Mouse (Mus musculus) heart, embryonic 11.5 days (tissue): Measurements from ENCODE around the gene Igf2bp3. TPM values are rescaled to one million over a fixed set of nuclear protein-coding genes. Genes with fewer than 3 reads are reported as not detected.

ENCODE experiments used
- ATAC-seq: fragments of 200-750 bp; cut with Nextera tagmentation; replicated peaks from 2 replicates; pipeline ENCODE4 v1.8.0; 2017; ENCODE audit warnings: moderate library complexity; ENCODE audit not compliant: insufficient number of reproducible peaks, low FRiP score, low TSS enrichment
- H3K27ac ChIP-seq: fragments of 300-500 bp; sonication (generic); 2 replicates; pipeline ENCODE4 v1.5.1; 2014; ENCODE audit warnings: mild to moderate bottlenecking, low read depth, low read length
- H3K27me3 ChIP-seq: fragments of 300-500 bp; sonication (generic); 2 replicates; pipeline ENCODE4 v1.6.1; 2014; ENCODE audit warnings: mild to moderate bottlenecking, low read length, mixed read lengths; ENCODE audit not compliant: control insufficient read depth, insufficient read depth
- H3K36me3 ChIP-seq: fragments of 300-500 bp; sonication (generic); 2 replicates; pipeline ENCODE4 v1.6.1; 2014; ENCODE audit warnings: mild to moderate bottlenecking, low read length, moderate library complexity, mixed read lengths; ENCODE audit not compliant: control insufficient read depth, insufficient read depth
- H3K4me1 ChIP-seq: fragments of 300-500 bp; sonication (generic); 2 replicates; pipeline ENCODE4 v1.6.1; 2014; ENCODE audit warnings: low read length; ENCODE audit not compliant: control insufficient read depth, insufficient read depth
- H3K4me2 ChIP-seq: fragments of 300-500 bp; sonication (generic); 2 replicates; pipeline ENCODE4 v1.6.1; 2014; ENCODE audit warnings: mild to moderate bottlenecking, moderate library complexity
- H3K4me3 ChIP-seq: fragments of 300-500 bp; sonication (generic); 2 replicates; pipeline ENCODE4 v1.5.1; 2014; ENCODE audit warnings: low read depth, low read length
- H3K9ac ChIP-seq: fragments of 300-500 bp; sonication (generic); 2 replicates; pipeline ENCODE4 v1.6.1; 2014; ENCODE audit warnings: mild to moderate bottlenecking, low read depth, low read length, moderate library complexity
- H3K9me3 ChIP-seq: fragments of 300-500 bp; sonication (generic); replicated peaks from 2 replicates; pipeline ENCODE4 v1.6.1; 2016; ENCODE audit warnings: low read length; ENCODE audit not compliant: control insufficient read depth
- WGBS: fragments of 180-500 bp; shearing (Covaris S2); extraction: QIAGEN DNeasy Blood & Tissue Kit; methylation state at CpG from one replicate; pipeline ENCODE4 v1.1.7; 2014; ENCODE audit not compliant: insufficient replicate concordance; 5-methylcytosine and 5-hydroxymethylcytosine counted together
- polyA plus RNA-seq: library from polyadenylated mRNA; unstranded; fragments of >200 nt; fragmentation: Nextera tagmentation; extraction: Ambion mirVana; gene quantifications from 2 replicates; pipeline ENCODE4 v1.2.1, GENCODE M21; 2014

The Igf2bp3 gene
- polyA plus RNA-seq, 1 experiment from 2014 or later = 74.4 TPM

- Histone ChIP-seq H3K4me1 (no peaks in the 10 kb centered on the region), H3K4me3 (no peak overlapping the region), H3K27me3 (no peaks in the 10 kb centered on the region), H3K36me3 (peaks cover 5% of the 10 kb centered on the region), H3K9me3 (no peaks in the 10 kb centered on the region), H3K4me2 (no peak overlapping the region), H3K27ac (no peak overlapping the region), H3K9ac (no peak overlapping the region)
- no peak for ATAC-seq
- 83% methylated on average over 3 of the region's 3 CpGs for WGBS
Measured at GRCm38 (mm10) chr6:49120370-49120769, 94.4 kb downstream of the Igf2bp3 start.

GRCm38 (mm10) chr6:49119462-49120135 lies 95.2 kb downstream of the Igf2bp3 start:
- Histone ChIP-seq H3K4me3 (no peak overlapping the region), H3K27me3 (no peaks in the 10 kb centered on the region), H3K4me1 (no peaks in the 10 kb centered on the region), H3K9me3 (no peaks in the 10 kb centered on the region), H3K36me3 (peaks cover 2% of the 10 kb centered on the region; the same call in 1 of the 2 replicates), H3K27ac (no peak overlapping the region), H3K4me2 (no peak overlapping the region), H3K9ac (no peak overlapping the region)
- WGBS = 85% methylated on average over 1 of the region's 1 CpGs
- no peak for ATAC-seq

- ATAC-seq = no peak
- WGBS = 74% methylated on average over 8 of the region's 8 CpGs
- no peak overlapping the region for H3K9ac ChIP-seq
Measured at GRCm38 (mm10) chr6:49118446-49118845, 96.3 kb downstream of the Igf2bp3 start.

GRCm38 (mm10) chr6:49116241-49116640 lies 98.5 kb downstream of the Igf2bp3 start:
- 0 out of 2 replicates have a peak, but pooled peaks cover 4% of the 10 kb centered on the region for H3K36me3 ChIP-seq
- H3K9ac ChIP-seq = no peak overlapping the region
- ATAC-seq = no peak
- no peak overlapping the region for H3K4me2 ChIP-seq
- no peaks in the 10 kb centered on the region for H3K9me3 ChIP-seq
- 87% methylated on average over 8 of the region's 8 CpGs for WGBS
- no peak overlapping the region for H3K27ac ChIP-seq
- H3K27me3 ChIP-seq = no peaks in the 10 kb centered on the region
- H3K4me1 ChIP-seq = peaks cover under 1% of the 10 kb centered on the region; the same call in 1 of the 2 replicates
- no peak overlapping the region for H3K4me3 ChIP-seq

More at GRCm38 (mm10) chr6:49118446-49118845, 96.3 kb downstream of the Igf2bp3 start:
- Histone ChIP-seq H3K36me3 (peaks cover 6% of the 10 kb centered on the region; the same call in 1 of the 2 replicates), H3K4me3 (no peak overlapping the region), H3K9me3 (no peaks in the 10 kb centered on the region), H3K4me2 (no peak overlapping the region), H3K27ac (no peak overlapping the region), H3K27me3 (no peaks in the 10 kb centered on the region), H3K4me1 (no peaks in the 10 kb centered on the region)

GRCm38 (mm10) chr6:49115550-49115949 lies 99.2 kb downstream of the Igf2bp3 start:
- Histone ChIP-seq H3K27ac (no peak overlapping the region), H3K27me3 (no peaks in the 10 kb centered on the region), H3K9ac (no peak overlapping the region), H3K4me1 (peaks cover 7% of the 10 kb centered on the region; the same call in 1 of the 2 replicates), H3K36me3 (0 out of 2 replicates have a peak, but pooled peaks cover 4% of the 10 kb centered on the region), H3K4me2 (no peak overlapping the region), H3K9me3 (no peaks in the 10 kb centered on the region), H3K4me3 (no peak overlapping the region)
- ATAC-seq = no peak
- 75% methylated on average over 5 of the region's 5 CpGs for WGBS

GRCm38 (mm10) chr6:49114457-49114856 lies 100.3 kb downstream of the Igf2bp3 start:
- Histone ChIP-seq H3K9me3 (no peaks in the 10 kb centered on the region), H3K9ac (no peak overlapping the region), H3K27me3 (no peaks in the 10 kb centered on the region), H3K4me1 (peaks cover 8% of the 10 kb centered on the region; the same call in 1 of the 2 replicates), H3K36me3 (0 out of 2 replicates have a peak, but pooled peaks cover 4% of the 10 kb centered on the region), H3K27ac (no peak overlapping the region), H3K4me3 (no peak overlapping the region), H3K4me2 (no peak overlapping the region)
- no peak for ATAC-seq
- WGBS = 88% methylated on average over 6 of the region's 6 CpGs

GRCm38 (mm10) chr6:49113895-49114294 lies 100.9 kb downstream of the Igf2bp3 start:
- H3K4me1 ChIP-seq = peaks cover 8% of the 10 kb centered on the region; the same call in 1 of the 2 replicates
- H3K27me3 ChIP-seq = no peaks in the 10 kb centered on the region
- H3K27ac ChIP-seq = no peak overlapping the region
- H3K9ac ChIP-seq = no peak overlapping the region
- no peak overlapping the region for H3K4me2 ChIP-seq
- no peak overlapping the region for H3K4me3 ChIP-seq
- ATAC-seq = no peak
- H3K36me3 ChIP-seq = peaks cover 5% of the 10 kb centered on the region; the same call in 1 of the 2 replicates
- H3K9me3 ChIP-seq = no peaks in the 10 kb centered on the region
- 92% methylated on average over 7 of the region's 7 CpGs for WGBS

GRCm38 (mm10) chr6:49109196-49109595 lies 105.6 kb downstream of the Igf2bp3 start:
- ATAC-seq = no peak
- no peaks in the 10 kb centered on the region for H3K9me3 ChIP-seq
- H3K27me3 ChIP-seq = no peaks in the 10 kb centered on the region
- H3K36me3 ChIP-seq = peaks cover 22% of the 10 kb centered on the region
- H3K4me3 ChIP-seq = no peak overlapping the region
- WGBS = 78% methylated on average over 2 of the region's 2 CpGs
- H3K4me1 ChIP-seq = peaks cover 8% of the 10 kb centered on the region; the same call in 1 of the 2 replicates
- H3K9ac ChIP-seq = no peak overlapping the region
- H3K4me2 ChIP-seq = no peak overlapping the region
- H3K27ac ChIP-seq = no peak overlapping the region
